Mouse (Mus musculus) C2C12 (cell line): Measurements from ENCODE around the gene Glycam1.

ENCODE experiments used
- CEBPB ChIP-seq: IDR thresholded peaks from one replicate; pipeline ENCODE4 v1.6.1; 2011; ENCODE audit warnings: low read depth, mild to moderate bottlenecking, control low read depth, moderate library complexity
- CTCF ChIP-seq: IDR thresholded peaks from one replicate; pipeline ENCODE4 v1.5.1; 2011; ENCODE audit not compliant: control insufficient read depth, insufficient read depth, insufficient read length
- MAX ChIP-seq: IDR thresholded peaks from one replicate; pipeline ENCODE4 v1.6.1; 2011; ENCODE audit warnings: mild to moderate bottlenecking, control low read depth
- MYOG ChIP-seq: IDR thresholded peaks from one replicate; pipeline ENCODE4 v1.6.1; 2011; ENCODE audit not compliant: control insufficient read depth, insufficient read length; ENCODE audit errors: extremely low read depth
- USF1 ChIP-seq: IDR thresholded peaks from one replicate; pipeline ENCODE4 v1.6.1; 2011; ENCODE audit warnings: low read depth, mild to moderate bottlenecking, control low read depth, moderate library complexity

DNA sequence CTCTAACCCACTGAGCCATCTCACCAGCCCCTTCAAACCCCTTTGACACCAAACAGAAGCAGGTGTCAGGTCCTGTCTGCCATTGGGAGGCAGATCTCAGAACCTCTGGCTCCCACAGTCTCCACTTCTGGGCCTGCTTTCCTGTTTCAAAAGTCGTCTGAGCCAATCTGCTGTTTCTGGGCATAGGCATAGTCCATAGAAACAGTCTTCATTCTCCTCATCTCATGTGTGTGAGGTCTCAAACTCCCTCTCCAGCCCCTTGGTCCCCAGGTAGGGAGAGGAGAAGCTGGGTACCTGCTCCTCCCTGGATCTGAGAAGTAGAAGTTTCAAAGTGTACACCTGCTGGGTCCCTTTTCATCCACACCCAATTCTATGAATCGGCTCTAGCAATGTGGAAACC is 28.4 kb downstream of the Glycam1 start:
- no peak for TF ChIP-seq CTCF
- no peak for TF ChIP-seq CEBPB
- no peak for TF ChIP-seq MAX
- no peak for TF ChIP-seq MYOG
- TF ChIP-seq USF1, result no peak
